Mouse (Mus musculus): ENCODE data around the gene a.

DNA sequence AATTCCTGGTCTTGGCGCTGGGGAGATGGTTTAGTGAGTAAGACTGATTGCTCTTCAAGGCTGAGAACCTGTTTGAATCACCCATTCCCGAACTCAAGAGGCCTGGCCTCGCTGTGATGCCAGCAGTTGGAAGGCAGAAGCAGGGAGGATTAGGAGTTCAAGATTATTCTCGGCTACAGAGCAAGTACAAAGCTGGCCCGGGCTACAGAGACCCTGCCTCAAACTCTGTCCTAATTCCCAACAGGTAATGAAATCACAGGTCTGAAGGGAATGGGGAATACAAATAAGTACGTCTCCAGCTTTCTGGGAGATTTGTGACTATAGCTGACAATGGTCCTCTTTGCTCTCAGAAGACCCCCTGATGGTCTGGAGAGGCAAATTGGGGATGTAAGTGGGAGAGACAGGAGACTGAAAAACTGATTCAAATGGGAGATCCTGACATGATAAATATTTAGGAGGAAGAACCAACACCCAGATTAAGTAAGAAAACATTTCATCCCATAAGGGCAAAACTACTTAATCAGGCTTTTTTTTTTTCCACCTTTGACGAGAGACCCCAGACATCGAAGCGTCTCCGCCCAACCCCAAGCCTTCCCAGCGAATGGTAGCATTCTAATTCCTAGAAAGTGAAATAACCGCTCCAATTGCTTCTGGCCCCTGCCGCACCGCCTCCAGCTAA, 1.1 kb upstream of the a start:
- TF ChIP-seq POLR2A (IDR thresholded peaks at IDR 0.05; ENCODE audit: borderline replicate concordance, control insufficient read depth, low read depth, low read length) (no peak), CTCF (IDR thresholded peaks at IDR 0.05; ENCODE audit: control insufficient read depth, insufficient read depth, low read length) (no peak)

All from bone marrow, adult 2 months (tissue).